Mouse (Mus musculus) heart, postnatal 0 days (tissue): Measurements from ENCODE around the gene Car1.

Experiments used
- CTCF ChIP-seq: IDR thresholded peaks from 2 replicates; pipeline ENCODE4 v1.5.1; 2016; ENCODE audit warnings: antibody characterized with exemption, control low read depth, low read depth
- EP300 ChIP-seq: IDR thresholded peaks from 2 replicates; pipeline ENCODE4 v1.6.1; 2016; ENCODE audit warnings: antibody characterized with exemption, low read depth

DNA sequence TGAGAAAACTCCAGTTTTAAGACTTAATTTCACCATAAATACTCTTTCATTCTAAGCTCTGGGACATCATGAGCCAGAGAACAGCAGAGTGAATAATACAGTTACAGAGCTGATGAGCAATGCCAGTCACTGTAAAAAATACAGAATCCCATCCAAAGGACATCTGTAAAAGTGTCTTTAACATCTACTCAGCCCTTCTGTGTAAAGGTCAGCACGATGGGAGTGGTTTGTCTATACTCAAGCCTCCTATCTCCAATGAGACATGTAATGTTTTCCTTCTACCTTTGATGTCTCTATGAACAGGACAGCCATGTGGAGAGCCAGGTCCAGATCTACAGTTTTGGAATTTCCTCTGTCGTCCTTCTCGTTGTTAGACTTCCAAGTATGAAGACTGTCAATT is 11.1 kb downstream of the Car1 start:
- TF ChIP-seq CTCF (no peak), EP300 (no peak)
